Mouse (Mus musculus) brain, adult 2 months (tissue): Measurements from ENCODE around the gene Cyp4f39.
"Not testable (repeated sequence)": the region's sequence is repeated elsewhere in the genome, so short reads cannot be mapped to it uniquely, and the experiment has no call there.

Experiments
- DNase-seq: peaks from one replicate; pipeline ENCODE4 v3.0.0; 2011; ENCODE audit warnings: low read depth, low spot score

Gene Cyp4f39

GRCm38 (mm10) chr17:32528408-32529337 is 76.2 kb downstream of the Cyp4f39 start:
- DNase-seq: peak; percentile 94

DNA sequence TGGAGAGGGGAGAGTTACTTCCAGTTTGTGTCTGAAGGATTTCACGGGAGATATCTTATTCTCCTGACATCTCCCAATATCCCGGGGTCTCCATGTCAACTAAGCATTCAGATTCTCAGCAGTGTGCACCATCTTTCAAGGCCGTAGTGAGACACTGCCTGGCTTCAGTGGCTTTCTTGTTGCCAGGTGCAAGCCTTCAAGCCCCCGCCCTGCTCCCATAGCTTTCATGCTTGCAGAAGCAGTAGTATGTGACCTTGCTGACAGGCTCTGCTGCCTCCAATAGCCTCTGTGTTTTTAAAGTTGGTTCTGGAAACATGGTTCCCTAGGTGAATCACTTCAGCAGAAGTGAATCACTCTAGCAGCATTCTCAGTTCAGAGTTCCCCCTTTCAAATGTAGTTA is 79.8 kb downstream of the Cyp4f39 start:
- not testable (repeated sequence) for DNase-seq

DNA sequence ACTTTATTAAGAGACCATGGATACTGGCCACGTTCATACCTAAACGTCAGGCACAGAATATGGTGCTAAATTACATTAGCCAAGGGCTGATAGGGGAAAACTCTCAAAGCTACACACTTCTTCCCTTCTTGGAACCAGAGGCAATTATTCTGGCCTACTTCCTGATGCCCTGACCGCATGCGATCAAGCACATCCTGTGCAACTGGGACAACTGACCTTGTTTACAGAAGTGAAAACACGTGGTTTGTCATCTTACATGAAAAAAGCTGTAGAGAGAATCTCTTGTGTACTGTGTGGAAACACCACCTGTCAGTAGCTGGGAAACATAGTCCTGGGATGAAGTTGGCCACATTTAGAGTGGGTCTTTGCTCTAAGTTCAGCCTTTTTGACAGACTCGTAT is 81.5 kb downstream of the Cyp4f39 start:
- DNase-seq: peak; percentile 12

GRCm38 (mm10) chr17:32536051-32536866 is 83.7 kb downstream of the Cyp4f39 start, which contains the start of gene Cyp4f16:
Cyp4f16 (plus strand) TSS chr17:32536558.
- peak; percentile 90 for DNase-seq

GRCm38 (mm10) chr17:32536867-32537250 is 84.3 kb downstream of the Cyp4f39 start:
- DNase-seq: peak; percentile 48
